Mouse (Mus musculus): ENCODE results near the gene Srpk2. TPM values are rescaled to one million over a fixed set of nuclear protein-coding genes. Genes with fewer than 3 reads are reported as not detected.
"Not testable (repeated sequence)": the region's sequence is repeated elsewhere in the genome, so short reads cannot be mapped to it uniquely, and the experiment has no call there.

The Srpk2 gene
- total RNA-seq, 4 experiments from 2014 or later = 59.9 to 75.7 (median 66.8) TPM

- no peak for DNase-seq
Measured at GRCm38 (mm10) chr5:23561227-23561626, 123.2 kb downstream of the Srpk2 start.

- DNase-seq = no peak
Measured at GRCm38 (mm10) chr5:23560171-23560570, 124.2 kb downstream of the Srpk2 start.

GRCm38 (mm10) chr5:23556007-23556770, 128.2 kb downstream of the Srpk2 start:
- no peak for DNase-seq

GRCm38 (mm10) chr5:23553338-23553737, 131.1 kb downstream of the Srpk2 start:
- not testable (repeated sequence) for DNase-seq

GRCm38 (mm10) chr5:23551687-23552086, 132.7 kb downstream of the Srpk2 start:
- DNase-seq = no peak

- DNase-seq = no peak
Measured at GRCm38 (mm10) chr5:23535692-23536091, 148.7 kb downstream of the Srpk2 start.

GRCm38 (mm10) chr5:23531541-23532096, 152.8 kb downstream of the Srpk2 start:
- no peak for DNase-seq

GRCm38 (mm10) chr5:23531100-23531499, 153.3 kb downstream of the Srpk2 start:
- no peak for DNase-seq

- no peak for DNase-seq
Measured at GRCm38 (mm10) chr5:23524621-23525020, 159.8 kb downstream of the Srpk2 start.

- no peak for DNase-seq
Measured at GRCm38 (mm10) chr5:23523936-23524335, 160.5 kb downstream of the Srpk2 start.

- no peak for DNase-seq
Measured at GRCm38 (mm10) chr5:23521645-23522044, 162.8 kb downstream of the Srpk2 start.

GRCm38 (mm10) chr5:23519679-23520078, 164.7 kb downstream of the Srpk2 start:
- no peak for DNase-seq

GRCm38 (mm10) chr5:23518673-23519072, 165.7 kb downstream of the Srpk2 start:
- no peak for DNase-seq

GRCm38 (mm10) chr5:23517839-23518238, 166.6 kb downstream of the Srpk2 start:
- no peak for DNase-seq

- no peak for DNase-seq
Measured at GRCm38 (mm10) chr5:23516962-23517361, 167.5 kb downstream of the Srpk2 start.

GRCm38 (mm10) chr5:23515038-23515437, 169.4 kb downstream of the Srpk2 start:
- DNase-seq = no peak

GRCm38 (mm10) chr5:23513468-23513867, 170.9 kb downstream of the Srpk2 start:
- DNase-seq = no peak

GRCm38 (mm10) chr5:23512556-23512955, 171.9 kb downstream of the Srpk2 start:
- no peak for DNase-seq

GRCm38 (mm10) chr5:23511456-23511855, 173.0 kb downstream of the Srpk2 start:
- DNase-seq = no peak

- no peak for DNase-seq
Measured at GRCm38 (mm10) chr5:23508630-23509029, 175.8 kb downstream of the Srpk2 start.

GRCm38 (mm10) chr5:23507210-23507609, 177.2 kb downstream of the Srpk2 start:
- no peak for DNase-seq

GRCm38 (mm10) chr5:23505578-23505977, 178.8 kb downstream of the Srpk2 start:
- no peak for DNase-seq

- no peak for DNase-seq
Measured at GRCm38 (mm10) chr5:23502317-23502937, 182.0 kb downstream of the Srpk2 start.
